Mouse (Mus musculus) liver, adult 2 months (tissue): ENCODE results near the gene Prmt1. TPM values are rescaled to one million over a fixed set of nuclear protein-coding genes. Genes with fewer than 3 reads are reported as not detected.

ENCODE experiments used
- DNase-seq: peaks from one replicate; pipeline ENCODE4 v3.0.0-alpha.2; 2011; ENCODE audit warnings: low read depth, low spot score; ENCODE audit errors: extremely low read depth
- H3K27ac ChIP-seq: fragments of 200-500 bp; replicated peaks from 2 replicates; pipeline ENCODE4 v1.5.1; 2012; ENCODE audit warnings: low read depth, mild to moderate bottlenecking, control low read depth, inconsistent platforms, low read length; ENCODE audit not compliant: insufficient read depth
- H3K27me3 ChIP-seq: fragments of 200-500 bp; 2 replicates; pipeline ENCODE4 v1.6.1; 2012; ENCODE audit warnings: mild to moderate bottlenecking, moderate library complexity, low read length, inconsistent platforms; ENCODE audit not compliant: control insufficient read depth, insufficient read depth
- H3K36me3 ChIP-seq: fragments of 200-500 bp; 2 replicates; pipeline ENCODE4 v1.6.1; 2012; ENCODE audit warnings: low read length, inconsistent platforms; ENCODE audit not compliant: control insufficient read depth, insufficient read depth
- H3K4me1 ChIP-seq: fragments of 200-500 bp; 2 replicates; pipeline ENCODE4 v1.6.1; 2011; ENCODE audit warnings: low read length; ENCODE audit not compliant: control insufficient read depth, insufficient read depth
- H3K4me3 ChIP-seq: fragments of 200-500 bp; 2 replicates; pipeline ENCODE4 v1.5.1; 2011; ENCODE audit warnings: low read depth, mild to moderate bottlenecking, control low read depth, low read length, moderate library complexity; ENCODE audit not compliant: insufficient read depth
- H3K79me2 ChIP-seq: fragments of 200-500 bp; 2 replicates; pipeline ENCODE4 v1.6.1; 2012; ENCODE audit warnings: inconsistent platforms, mild to moderate bottlenecking, low read length, moderate library complexity; ENCODE audit not compliant: control insufficient read depth, insufficient read depth
- H3K9ac ChIP-seq: fragments of 200-500 bp; 2 replicates; pipeline ENCODE4 v1.6.1; 2012; ENCODE audit warnings: low read depth, mild to moderate bottlenecking, control low read depth, inconsistent platforms, low read length
- CTCF ChIP-seq: fragments of 200-500 bp; IDR thresholded peaks from 2 replicates; pipeline ENCODE4 v1.5.1; 2011; ENCODE audit warnings: low read depth, low read length, control low read depth
- POLR2A ChIP-seq: fragments of 200-500 bp; IDR thresholded peaks from 2 replicates; pipeline ENCODE4 v1.6.1; 2011; ENCODE audit warnings: low read length, control low read depth; ENCODE audit not compliant: insufficient read depth; ENCODE audit errors: extremely low read depth
- WGBS: fragments of 180-500 bp; shearing (Covaris S2); methylation state at CpG from one replicate; pipeline ENCODE4 v1.1.7; 2018; 5-methylcytosine and 5-hydroxymethylcytosine counted together
- polyA plus RNA-seq: library from polyadenylated mRNA; depleted of rRNA; stranded (reverse); fragments of >200 nt; gene quantifications from 2 replicates; pipeline ENCODE4 v1.2.3, GENCODE M21; 2012
- total RNA-seq: library from RNA; depleted of rRNA; stranded (reverse); fragments of >200 nt; gene quantifications from 2 replicates; pipeline ENCODE4 v1.2.3, GENCODE M21; 2014

Prmt1 gene
- total and polyA plus RNA-seq, 2 experiments: 15.9 to 36.1 TPM

DNA sequence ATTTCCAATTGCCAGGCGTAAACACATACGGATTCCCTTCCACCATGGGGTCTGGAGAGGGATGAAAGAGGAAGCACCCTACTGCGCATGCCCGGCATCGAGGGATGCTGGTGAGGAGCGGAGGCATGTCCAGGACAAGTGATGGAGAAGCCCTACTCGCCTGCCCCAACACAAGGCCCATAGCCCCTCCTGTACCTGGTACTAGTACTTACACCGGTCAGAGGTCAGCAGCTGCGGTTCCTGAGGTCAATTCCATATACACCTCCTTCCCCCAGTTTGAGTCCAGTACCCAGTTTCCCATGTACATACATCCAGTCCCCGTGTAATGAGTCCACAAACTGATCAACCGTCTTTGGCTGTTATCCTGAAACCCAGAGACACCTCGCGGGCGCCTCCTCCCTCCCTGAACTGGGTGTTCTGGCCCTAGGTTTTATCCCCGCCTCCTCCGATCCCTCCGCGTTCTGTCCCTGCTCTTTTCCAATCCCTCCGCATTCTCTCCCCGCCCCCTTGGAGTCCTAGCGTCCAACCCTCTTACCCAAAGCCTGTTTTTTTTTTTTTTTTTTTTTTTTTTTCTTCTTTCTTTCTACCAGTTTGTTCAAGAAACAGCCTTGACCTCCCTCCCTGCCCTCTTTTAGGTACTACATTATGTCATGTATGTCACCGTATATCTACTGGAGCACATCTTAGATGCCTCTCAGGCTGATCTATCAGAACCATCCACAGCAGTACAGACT is 11.8 kb downstream of the Prmt1 start, which contains the start of gene Cpt1c:
Gene Cpt1c (minus strand): TSS at position 469 of the 734 bp plus-strand sequence.
- Histone ChIP-seq H3K4me3 (peak within 1 kb of the TSS; percentile 15; the same call in 1 of the 2 replicates), H3K4me1 (no peaks in the 10 kb centered on the region), H3K79me2 (no peaks in the 10 kb centered on the region), H3K27ac (no peak within 1 kb of the TSS), H3K9ac (no peak within 1 kb of the TSS), H3K27me3 (no peaks in the 10 kb centered on the region), H3K36me3 (no peaks in the 10 kb centered on the region)
- peak; percentile 40 for DNase-seq
- WGBS: 10% methylated on average over 22 of the region's 22 CpGs
- no peak for TF ChIP-seq POLR2A
- no peak for TF ChIP-seq CTCF

DNA sequence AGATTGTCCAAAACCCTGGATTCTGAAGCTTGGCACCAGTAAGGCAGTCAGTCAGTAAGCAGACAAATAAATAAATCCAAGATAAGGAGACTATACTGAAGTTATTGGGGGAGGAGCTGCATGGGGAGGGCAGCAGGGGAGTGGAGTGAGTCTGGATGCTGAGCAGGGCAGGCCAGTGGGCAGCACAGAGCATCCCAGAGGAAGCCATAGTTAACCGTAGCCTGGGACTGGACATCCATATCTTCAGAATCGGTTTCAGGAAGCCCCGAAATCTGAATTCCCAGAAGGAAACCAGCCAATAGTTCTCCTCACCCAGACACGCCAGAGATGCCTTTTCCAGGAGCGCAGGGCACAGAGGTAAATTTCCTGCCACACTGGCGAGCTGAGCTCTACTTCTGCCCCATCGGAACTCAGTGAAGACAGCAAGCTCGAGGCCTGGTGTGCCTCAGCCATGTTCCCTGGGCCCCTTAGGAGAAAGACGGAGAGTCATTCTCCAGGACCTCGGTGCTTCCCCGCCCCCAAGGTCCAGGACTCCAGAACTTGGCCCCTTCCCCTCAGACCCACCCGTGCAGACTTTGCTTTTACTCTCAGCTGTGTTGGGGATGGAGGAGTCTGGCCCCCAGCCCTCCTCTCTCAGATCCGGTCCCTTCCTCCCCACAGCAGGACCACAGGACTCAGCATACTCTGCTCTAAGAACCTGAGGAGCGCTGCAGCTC is 12.8 kb downstream of the Prmt1 start:
- Histone ChIP-seq H3K27ac (no peak overlapping the region), H3K9ac (no peak overlapping the region), H3K4me3 (no peak overlapping the region), H3K27me3 (no peaks in the 10 kb centered on the region), H3K79me2 (no peaks in the 10 kb centered on the region), H3K36me3 (no peaks in the 10 kb centered on the region), H3K4me1 (no peaks in the 10 kb centered on the region)
- WGBS: 58% methylated on average over 14 of the region's 14 CpGs
- TF ChIP-seq CTCF (no peak), POLR2A (no peak)
- DNase-seq: no peak

DNA sequence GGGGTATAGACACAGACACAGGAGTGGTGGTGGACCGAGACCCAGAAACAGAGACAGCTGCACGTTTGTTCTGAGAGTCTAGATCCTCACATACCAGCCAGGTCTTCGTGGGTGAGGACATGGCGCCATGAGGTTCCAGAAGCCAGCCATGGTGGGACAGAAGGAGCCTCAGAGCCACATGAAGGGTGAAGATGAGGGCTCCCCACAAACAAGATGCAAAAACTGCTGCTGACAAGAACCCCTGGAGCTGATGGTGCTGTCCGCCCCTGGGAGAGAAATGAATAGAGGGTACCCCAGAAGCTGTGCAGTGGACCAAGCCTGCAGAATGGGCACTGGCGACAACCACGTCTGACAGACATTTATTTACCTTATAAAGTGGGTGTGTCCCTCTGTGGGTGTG is 15.2 kb downstream of the Prmt1 start:
- 69% methylated on average over 7 of the region's 7 CpGs for WGBS
- Histone ChIP-seq H3K4me3 (no peak overlapping the region), H3K27me3 (no peaks in the 10 kb centered on the region), H3K9ac (no peak overlapping the region), H3K36me3 (no peaks in the 10 kb centered on the region), H3K79me2 (no peaks in the 10 kb centered on the region), H3K4me1 (no peaks in the 10 kb centered on the region), H3K27ac (no peak overlapping the region)
- no peak for DNase-seq
- TF ChIP-seq CTCF (no peak), POLR2A (no peak)

DNA sequence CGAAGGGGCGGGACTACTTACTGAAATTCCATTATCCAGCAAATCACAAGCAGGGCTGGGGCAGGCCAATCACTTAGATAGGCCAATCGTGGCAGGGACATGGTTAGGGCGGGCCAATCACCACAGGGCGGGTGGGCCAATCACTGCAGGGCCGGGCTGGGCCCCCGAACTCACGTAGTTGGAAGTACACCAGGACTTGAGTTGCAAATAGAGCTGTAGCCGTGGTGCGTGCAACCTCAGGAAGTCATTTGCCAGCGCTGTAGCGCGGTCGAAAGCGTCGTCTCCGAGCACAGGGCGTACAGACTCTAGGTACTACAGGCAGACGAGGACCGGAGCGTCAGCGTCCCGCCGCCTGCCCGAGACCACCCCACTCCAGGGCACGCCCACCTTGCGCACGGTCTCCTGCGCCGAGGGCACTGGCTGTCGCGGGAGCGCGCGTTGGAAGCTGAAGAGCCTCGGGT is 16.1 kb downstream of the Prmt1 start:
- H3K27ac ChIP-seq: no peak overlapping the region
- no peaks in the 10 kb centered on the region for H3K79me2 ChIP-seq
- no peaks in the 10 kb centered on the region for H3K27me3 ChIP-seq
- peak overlapping the region; percentile 52 for H3K9ac ChIP-seq
- WGBS: 1% methylated on average over 36 of the region's 36 CpGs
- H3K4me1 ChIP-seq: no peaks in the 10 kb centered on the region
- peak overlapping the region; percentile 65 for H3K4me3 ChIP-seq
- DNase-seq: peak; percentile 78
- no peaks in the 10 kb centered on the region for H3K36me3 ChIP-seq
- TF ChIP-seq CTCF (no peak), POLR2A (no peak)

DNA sequence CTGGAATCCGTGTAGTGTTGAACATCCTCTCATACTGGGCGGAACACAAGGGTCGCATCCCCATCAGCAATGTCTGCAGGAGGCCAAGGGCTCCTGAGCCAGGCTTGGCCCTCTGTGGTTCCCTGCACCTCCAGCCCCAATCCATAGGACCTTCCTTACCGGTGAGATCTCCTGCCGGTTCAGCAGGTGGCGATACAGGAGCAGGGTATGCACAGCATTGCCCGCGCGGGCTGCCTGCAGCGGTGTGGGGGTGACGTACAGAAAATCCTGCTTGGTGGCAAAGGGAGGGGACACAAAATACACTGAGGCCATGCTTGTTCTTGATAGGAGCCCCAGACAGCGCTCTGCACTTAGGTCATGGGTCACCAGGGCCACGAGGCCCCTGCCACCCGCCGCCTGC is 19.7 kb downstream of the Prmt1 start:
- Histone ChIP-seq H3K27ac (no peak overlapping the region), H3K4me1 (no peaks in the 10 kb centered on the region), H3K36me3 (no peaks in the 10 kb centered on the region), H3K79me2 (no peaks in the 10 kb centered on the region), H3K4me3 (no peak overlapping the region), H3K9ac (no peak overlapping the region), H3K27me3 (no peaks in the 10 kb centered on the region)
- WGBS: 58% methylated on average over 15 of the region's 15 CpGs
- DNase-seq: no peak
- TF ChIP-seq POLR2A: no peak
- TF ChIP-seq CTCF: no peak

DNA sequence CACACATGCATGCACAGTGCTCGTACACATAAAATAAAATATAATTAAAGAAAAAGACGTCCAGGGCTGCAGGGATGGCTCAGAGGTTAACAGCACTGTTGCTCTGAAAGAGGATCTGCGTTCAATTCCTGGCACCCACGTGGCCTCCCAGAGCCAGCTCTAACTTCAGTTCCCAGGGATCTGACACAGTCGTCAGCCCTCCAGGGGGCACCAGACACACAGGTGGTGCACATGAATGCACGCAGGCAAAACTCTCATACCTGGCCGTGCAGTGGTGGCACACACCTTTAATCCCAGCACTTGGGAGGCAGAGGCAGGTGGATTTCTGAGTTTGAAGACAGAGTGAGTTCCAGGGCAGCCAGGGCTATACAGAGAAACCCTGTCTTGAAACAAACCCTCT is 20.4 kb downstream of the Prmt1 start:
- H3K36me3 ChIP-seq: no peaks in the 10 kb centered on the region
- H3K79me2 ChIP-seq: no peaks in the 10 kb centered on the region
- no peaks in the 10 kb centered on the region for H3K27me3 ChIP-seq
- no peaks in the 10 kb centered on the region for H3K4me1 ChIP-seq
- no peak overlapping the region for H3K27ac ChIP-seq
- no peak for DNase-seq
- WGBS: 64% methylated on average over 7 of the region's 7 CpGs
- H3K4me3 ChIP-seq: no peak overlapping the region
- H3K9ac ChIP-seq: no peak overlapping the region
- peak; percentile 51 for TF ChIP-seq CTCF
- no peak for TF ChIP-seq POLR2A
